Mouse (Mus musculus): ENCODE measurements around the gene Plekha6.

Gene Plekha6

DNA sequence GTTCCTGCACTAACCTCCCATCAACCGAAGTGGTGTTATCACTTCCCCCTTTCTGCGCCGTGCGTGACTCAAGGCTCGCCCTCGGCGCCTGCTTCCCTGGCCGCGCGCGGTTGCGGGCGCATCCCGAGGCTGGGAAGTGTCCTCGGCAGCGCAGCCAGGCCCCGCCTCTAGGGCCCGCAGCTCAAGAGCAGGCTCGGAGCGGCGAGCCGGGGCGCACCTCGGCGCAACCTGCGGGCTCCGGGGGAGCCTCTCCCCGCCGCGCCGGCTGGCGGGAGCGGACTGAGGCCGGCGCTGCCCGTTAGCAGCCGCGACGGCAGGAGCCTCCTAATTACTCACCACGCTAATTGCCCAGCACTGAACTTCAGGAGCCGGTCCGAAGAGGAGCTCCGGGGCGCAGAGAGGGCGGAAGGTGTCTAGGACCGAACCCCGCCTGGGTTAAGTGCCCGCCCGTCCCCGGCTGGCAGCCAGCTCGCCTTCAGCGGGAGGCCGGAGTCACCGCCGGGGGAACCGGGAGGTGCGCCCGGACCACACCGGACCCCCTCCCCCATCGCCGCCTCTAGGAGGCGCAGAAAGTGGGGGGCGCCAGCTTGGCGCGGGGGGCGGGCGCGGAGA is at the start of gene Plekha6:
Plekha6 (plus strand) TSS at position 391 of the 612 bp plus-strand sequence.
- in situ Hi-C loops (cut with MboI; ENCODE audit: low sequenced_read_pairs), result no loop called here

DNA sequence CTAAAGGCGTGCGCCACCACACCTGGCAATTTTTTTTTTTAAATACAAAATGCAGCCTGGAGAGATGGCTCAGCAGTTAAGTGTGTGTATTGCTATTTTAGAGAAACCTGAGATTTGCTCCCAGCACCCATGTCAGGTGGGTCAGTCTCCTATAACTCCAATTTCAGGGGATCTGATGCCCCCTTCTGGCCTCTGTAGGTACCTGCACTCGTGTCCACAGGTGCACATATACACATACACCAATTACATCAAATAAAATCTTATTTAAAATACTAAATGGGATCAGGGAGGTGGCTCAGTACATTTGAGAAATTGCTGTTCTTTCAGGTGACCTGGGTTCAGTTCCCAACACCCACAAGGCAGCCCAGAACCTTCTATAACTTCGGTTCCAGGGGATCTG is 47.9 kb upstream of the Plekha6 start:
- in situ Hi-C loops (cut with MboI; ENCODE audit: low sequenced_read_pairs), result no loop called here

DNA sequence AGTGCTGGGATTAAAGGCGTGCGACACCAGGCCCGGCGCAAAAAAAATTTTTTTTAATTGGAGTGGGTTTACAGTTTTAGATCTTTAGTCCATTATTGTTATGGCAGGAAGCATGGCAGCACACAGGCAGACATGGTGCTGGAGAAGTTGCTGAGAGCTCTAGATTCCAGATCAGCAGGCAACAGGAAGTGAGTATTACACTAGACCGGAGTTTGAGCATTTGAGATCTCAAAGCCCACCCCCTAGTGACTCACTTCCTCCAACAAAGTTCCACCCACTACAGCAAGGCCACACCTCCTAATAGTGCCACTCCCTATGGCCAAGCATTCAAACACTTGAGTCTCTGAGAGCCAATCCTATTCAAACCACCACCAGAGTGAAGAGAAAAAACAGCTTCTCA is 45.9 kb upstream of the Plekha6 start:
- in situ Hi-C loops (cut with MboI; ENCODE audit: low sequenced_read_pairs), result no loop called here

- in situ Hi-C loops (cut with MboI; ENCODE audit: low sequenced_read_pairs), result no loop called here
Observed at GRCm38 (mm10) chr1:133118844-133119243, 45.2 kb upstream of the Plekha6 start.

GRCm38 (mm10) chr1:133119931-133120712 is 43.9 kb upstream of the Plekha6 start:
- in situ Hi-C loops (cut with MboI; ENCODE audit: low sequenced_read_pairs), result no loop called here

- in situ Hi-C loops (cut with MboI; ENCODE audit: low sequenced_read_pairs), result no loop called here
Observed at GRCm38 (mm10) chr1:133121246-133121645, 42.8 kb upstream of the Plekha6 start.

DNA sequence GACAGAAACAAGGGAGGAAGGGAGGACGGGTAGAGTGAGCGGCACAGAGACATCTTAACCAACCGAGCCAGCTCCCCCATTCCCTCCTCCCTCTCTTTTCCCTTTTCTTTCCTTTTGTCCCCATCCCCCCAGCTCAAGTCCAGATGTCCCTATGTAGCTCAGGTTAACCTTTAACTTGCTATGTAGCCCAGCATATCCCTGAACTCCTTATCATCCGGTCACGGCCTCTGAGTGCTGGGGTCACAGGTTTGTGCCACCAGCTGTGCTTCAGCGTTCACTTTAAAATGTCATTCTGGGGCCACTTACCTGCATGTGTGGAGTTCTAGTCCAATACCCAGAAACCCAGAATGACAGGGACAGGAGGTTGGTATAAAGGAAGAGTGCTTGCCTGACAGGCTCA is 39.9 kb upstream of the Plekha6 start:
- in situ Hi-C loops (cut with MboI; ENCODE audit: low sequenced_read_pairs), result no loop called here

- in situ Hi-C loops (cut with MboI; ENCODE audit: low sequenced_read_pairs), result no loop called here
Observed at GRCm38 (mm10) chr1:133125640-133126364, 38.2 kb upstream of the Plekha6 start.

- in situ Hi-C loops (cut with MboI; ENCODE audit: low sequenced_read_pairs), result no loop called here
Observed at GRCm38 (mm10) chr1:133126365-133126740, 37.7 kb upstream of the Plekha6 start.

DNA sequence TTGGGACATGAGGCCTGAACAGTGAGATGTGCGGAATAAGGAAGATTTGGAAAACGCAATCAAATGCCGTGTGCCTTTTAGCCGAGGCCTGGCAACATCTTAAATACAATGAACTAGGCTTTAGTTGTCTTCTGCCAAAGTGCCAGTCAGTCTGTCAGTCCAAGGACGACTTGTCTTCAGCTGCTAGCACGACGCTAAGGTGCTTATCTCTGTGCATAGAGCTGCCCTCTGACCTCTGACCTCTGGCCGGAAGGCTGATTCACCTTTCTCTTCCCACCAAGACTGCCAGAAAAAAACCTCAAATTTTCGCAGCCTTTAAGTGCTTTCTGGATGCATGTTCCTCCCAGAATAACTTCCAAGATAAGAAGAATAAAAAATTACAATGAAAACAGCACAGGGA is 36.7 kb upstream of the Plekha6 start:
- in situ Hi-C loops (cut with MboI; ENCODE audit: low sequenced_read_pairs), result no loop called here

GRCm38 (mm10) chr1:133129471-133130221 is 34.4 kb upstream of the Plekha6 start:
- in situ Hi-C loops (cut with MboI; ENCODE audit: low sequenced_read_pairs), result no loop called here

DNA sequence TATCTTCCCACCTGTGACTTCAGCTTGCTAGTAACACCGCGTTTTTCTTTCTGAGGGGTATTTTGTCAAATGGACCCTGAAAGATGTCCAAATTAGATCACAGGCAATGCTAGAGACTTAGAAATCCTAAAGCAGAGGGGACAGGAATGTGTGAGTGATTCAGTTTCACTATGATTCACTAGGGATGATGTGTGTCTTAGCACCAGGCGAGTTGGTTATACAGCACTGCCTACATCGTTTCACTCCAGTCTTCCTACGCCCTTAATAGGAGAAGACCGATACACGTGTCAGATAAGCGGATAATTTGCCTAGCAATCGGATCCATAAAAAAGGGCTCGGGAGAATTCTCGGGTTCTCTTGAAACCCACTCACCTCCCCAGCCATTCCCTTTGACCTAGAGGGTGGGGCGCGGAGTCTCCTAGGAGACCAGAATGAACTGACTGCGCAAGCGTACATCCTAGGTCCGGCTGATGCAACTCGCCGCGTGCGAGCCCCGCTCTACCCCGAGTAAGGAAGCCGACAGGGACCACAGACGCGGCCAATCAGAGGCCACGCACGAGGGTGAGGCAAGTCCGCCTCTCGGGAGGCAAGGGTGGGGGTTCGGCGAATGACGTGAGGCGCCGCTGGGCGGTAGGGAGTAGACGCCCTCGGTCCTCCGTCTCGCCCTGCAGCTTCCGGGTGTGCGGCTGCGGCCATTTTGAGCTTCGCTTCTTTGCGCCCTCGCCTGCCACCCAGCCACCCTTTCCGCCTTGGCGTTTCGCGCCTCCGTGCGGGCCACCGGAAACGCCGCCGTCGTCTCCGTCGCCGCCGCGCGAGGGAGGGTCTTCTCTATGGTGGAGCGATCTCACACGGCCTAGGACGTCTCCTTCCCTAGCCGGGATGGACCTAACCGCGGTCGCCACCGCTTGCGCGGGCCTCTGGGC is 33.1 kb upstream of the Plekha6 start, which contains the start of gene Ppp1r15b:
Ppp1r15b (plus strand) TSS at position 506 of the 923 bp plus-strand sequence.
- in situ Hi-C loops (cut with MboI; ENCODE audit: low sequenced_read_pairs), result no loop called here

DNA sequence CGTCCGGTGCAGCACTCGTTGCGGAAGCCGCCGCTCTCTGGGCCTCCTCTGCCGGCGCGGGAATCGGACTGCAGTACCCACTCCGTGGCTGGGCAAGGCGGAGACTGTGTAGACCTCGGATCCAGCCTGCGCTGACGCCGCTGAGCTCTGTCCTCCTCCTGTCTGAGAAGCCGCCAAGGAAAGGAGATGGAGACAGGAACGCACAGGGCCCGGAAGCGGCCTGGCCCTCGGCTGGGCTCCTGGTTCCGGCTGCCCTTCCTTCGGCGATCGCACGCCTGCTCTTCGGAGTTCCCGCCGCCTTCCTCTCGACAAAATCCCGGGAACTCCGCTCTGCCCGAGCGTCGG is 32.5 kb upstream of the Plekha6 start:
- in situ Hi-C loops (cut with MboI; ENCODE audit: low sequenced_read_pairs), result no loop called here

DNA sequence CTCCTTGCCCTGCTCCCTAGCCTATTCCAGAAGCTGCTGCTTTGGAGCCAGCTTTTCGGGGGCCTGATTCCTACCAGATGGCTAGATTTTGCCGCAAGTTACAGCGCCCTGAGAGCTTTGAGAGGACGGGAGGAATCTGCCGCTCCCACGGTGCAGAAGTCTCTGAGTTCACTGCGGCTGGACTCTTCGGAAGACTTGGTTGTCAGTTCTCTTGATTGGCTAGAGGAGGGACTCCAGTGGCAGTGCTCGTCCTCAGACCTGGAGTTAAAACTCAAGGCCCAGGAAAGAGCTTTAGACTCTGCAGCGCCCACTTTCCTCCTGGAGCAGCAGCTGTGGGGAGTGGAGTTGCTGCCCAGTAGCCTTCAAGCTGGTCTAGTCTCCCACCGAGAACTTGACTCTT is 32.1 kb upstream of the Plekha6 start:
- in situ Hi-C loops (cut with MboI; ENCODE audit: low sequenced_read_pairs), result no loop called here

DNA sequence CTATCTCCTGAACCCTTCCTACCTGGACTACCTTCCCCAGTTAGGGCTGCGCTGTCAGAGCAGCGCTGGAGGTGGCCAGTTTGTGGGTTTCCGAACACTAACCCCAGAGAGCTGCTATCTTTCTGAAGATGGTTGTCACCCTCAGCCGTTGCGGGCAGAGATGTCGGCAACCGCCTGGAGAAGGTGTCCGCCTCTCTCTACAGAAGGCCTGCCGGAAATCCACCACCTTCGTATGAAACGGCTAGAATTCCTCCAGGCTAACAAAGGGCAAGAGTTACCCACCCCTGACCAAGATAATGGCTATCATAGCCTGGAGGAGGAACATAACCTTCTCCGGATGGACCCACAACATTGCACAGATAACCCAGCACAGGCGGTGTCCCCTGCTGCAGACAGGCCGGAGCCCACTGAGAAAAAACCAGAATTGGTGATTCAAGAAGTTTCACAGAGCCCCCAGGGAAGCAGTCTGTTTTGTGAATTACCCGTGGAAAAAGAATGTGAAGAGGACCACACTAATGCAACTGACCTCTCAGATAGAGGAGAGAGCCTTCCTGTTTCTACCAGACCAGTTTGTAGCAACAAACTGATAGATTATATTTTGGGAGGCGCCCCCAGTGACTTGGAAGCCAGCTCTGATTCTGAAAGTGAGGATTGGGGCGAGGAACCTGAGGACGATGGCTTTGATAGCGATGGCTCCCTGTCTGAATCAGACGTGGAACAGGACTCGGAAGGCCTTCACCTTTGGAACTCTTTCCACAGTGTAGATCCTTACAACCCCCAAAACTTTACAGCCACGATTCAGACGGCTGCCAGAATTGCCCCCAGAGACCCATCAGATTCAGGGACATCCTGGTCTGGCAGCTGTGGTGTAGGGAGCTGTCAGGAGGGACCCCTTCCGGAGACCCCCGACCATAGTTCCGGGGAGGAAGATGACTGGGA is 31.4 kb upstream of the Plekha6 start:
- in situ Hi-C loops (cut with MboI; ENCODE audit: low sequenced_read_pairs), result no loop called here

GRCm38 (mm10) chr1:133133425-133133824 is 30.6 kb upstream of the Plekha6 start:
- in situ Hi-C loops (cut with MboI; ENCODE audit: low sequenced_read_pairs), result no loop called here

- in situ Hi-C loops (cut with MboI; ENCODE audit: low sequenced_read_pairs), result no loop called here
Observed at GRCm38 (mm10) chr1:133134071-133134470, 29.9 kb upstream of the Plekha6 start.

DNA sequence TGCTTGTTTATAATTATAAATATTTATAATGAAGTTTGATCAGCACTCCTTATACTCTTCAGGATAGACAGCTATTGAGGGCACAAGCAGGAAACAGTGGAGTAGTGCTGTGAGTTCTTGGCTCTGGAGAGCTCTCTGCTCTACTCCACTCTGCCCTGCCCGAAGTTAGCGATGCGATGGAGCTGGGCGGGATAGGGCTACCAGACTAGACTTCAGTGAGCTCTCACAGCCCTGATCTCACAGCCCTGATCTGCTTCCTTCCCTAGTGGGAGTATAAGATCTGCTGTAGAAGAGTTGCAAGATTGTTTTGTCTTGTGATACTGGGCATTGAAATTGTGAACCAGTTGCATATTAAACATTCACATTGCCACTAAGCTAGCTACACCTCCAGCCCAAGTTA is 29.1 kb upstream of the Plekha6 start:
- in situ Hi-C loops (cut with MboI; ENCODE audit: low sequenced_read_pairs), result no loop called here

DNA sequence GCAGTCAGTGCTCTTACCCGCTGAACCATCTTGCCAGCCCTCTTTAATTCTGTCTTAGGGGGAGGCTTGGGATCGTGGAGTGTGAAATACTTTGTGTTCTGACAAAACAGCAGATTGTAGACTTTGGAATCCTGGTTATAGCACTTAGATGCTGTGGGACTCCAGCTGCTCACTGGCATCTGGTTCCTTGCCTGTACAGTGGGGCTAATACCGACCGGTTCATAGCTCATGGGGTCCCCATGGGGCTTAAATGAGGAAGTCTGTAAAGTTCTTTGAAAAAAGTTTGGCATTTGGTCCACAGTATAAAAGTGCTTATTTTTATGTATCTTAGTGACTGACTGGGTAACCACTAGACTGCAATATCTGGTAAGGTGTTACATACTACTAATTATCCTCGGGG is 28.2 kb upstream of the Plekha6 start:
- in situ Hi-C loops (cut with MboI; ENCODE audit: low sequenced_read_pairs), result no loop called here

Measured in CH12F3 (cell line).